ENCODE assay signal across 9 mouse cellular contexts in the genomic region with DNA sequence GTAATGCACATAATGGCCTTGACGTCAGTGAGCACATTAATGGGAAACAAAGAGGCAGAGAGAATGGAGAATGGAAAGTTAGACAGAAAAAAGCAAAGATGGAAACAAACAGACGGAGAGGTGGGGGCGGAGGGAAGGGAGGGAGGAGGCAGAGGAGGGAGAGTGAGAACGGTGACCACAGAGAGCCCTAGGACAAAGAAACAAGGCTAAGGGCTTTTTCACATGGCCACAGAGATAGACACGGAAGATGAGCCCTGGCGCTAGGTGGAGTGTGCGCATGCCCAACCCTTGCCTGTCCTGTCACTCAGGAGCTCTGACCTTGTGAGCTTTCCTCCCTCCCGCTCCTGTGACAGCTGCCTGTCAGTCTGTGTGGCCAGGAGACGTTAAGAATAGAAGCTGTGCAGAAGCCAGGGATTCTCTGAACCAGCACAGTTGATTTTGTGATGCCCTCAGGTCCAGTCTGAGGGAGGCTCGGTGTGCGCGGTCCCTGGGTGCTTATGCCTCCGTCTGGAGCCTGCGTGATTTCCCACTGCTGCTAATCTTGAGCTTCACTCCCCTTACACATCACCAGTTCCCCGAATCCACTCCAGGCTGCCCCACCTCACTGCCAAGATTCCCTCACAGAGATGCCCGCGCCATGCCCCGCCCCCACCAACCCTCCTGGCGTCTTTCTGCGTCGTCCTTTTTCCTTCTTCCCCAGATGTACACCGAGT. TPM values are rescaled to one million over a fixed set of nuclear protein-coding genes. Genes with fewer than 3 reads are reported as not detected.
DNase-seq lines count a peak whose midpoint lies in the region; ATAC-seq lines count a peak whose summit lies in the region.
"Had no signal": no experiment of that assay in that cellular context is flagged by ENCODE, and none has a peak within 500 bp of the region (broad histone marks: within the 10 kb centered on the region; RNA-seq: fewer than 3 reads in every experiment).

No protein-coding gene starts in this region.

- no peak for DNase-seq in frontal cortex, postnatal 10 days (ENCODE audit: low spot score in 2 of 2)
- DNase-seq in adrenal gland, adult 8-10 months = peak; percentile 41
- peak; percentile 17 to 28 for DNase-seq in heart, postnatal 14 days
- no peak for DNase-seq in Muller cell, postnatal 12 days (ENCODE audit: inconsistent ontology term)
- no peak for DNase-seq in urinary bladder, adult 18-20 months (ENCODE audit: low spot score in 2 of 2)

- H3K27ac ChIP-seq in forebrain, embryonic 12.5 days = no peak overlapping the region
- no peak overlapping the region for H3K27ac ChIP-seq in midbrain, embryonic 15.5 days

- no peak overlapping the region for H3K4me2 ChIP-seq in forebrain, embryonic 12.5 days
- peak overlapping the region; percentile 24 for H3K4me2 ChIP-seq in midbrain, embryonic 15.5 days

- H3K9me3 ChIP-seq in forebrain, embryonic 12.5 days = no peaks in the 10 kb centered on the region
- no peaks in the 10 kb centered on the region for H3K9me3 ChIP-seq in midbrain, embryonic 15.5 days
- H3K9me3 ChIP-seq: megakaryocyte, embryonic 14.5 days had no signal

- H3K4me1 ChIP-seq in forebrain, embryonic 12.5 days = peaks cover 40% of the 10 kb centered on the region
- peaks cover 21% of the 10 kb centered on the region; the same call in 1 of the 2 replicates for H3K4me1 ChIP-seq in midbrain, embryonic 15.5 days
- H3K4me1 ChIP-seq: megakaryocyte, embryonic 14.5 days had no signal

- intact Hi-C loops in heart, postnatal 14 days (cut with DNase I) = loop anchor here (5.0 kb wide), 1 partner anchor 334 kb away; no protein-coding TSS in a partner anchor

- ATAC-seq in frontal cortex, adult (ENCODE audit: low TSS enrichment) = peak; percentile 45; the same call in 1 of the 2 replicates
- ATAC-seq in forebrain, embryonic 12.5 days (ENCODE audit: low FRiP score) = peak; percentile 37; the same call in 1 of the 2 replicates
- no peak for ATAC-seq in midbrain, embryonic 15.5 days (replicated peaks)

- 60% methylated on average over 22 of the region's 22 CpGs for WGBS in forebrain, embryonic 12.5 days
- 50% methylated on average over 22 of the region's 22 CpGs for WGBS in midbrain, embryonic 15.5 days

- H3K36me3 ChIP-seq in forebrain, embryonic 12.5 days (replicated peaks) = no peaks in the 10 kb centered on the region
- H3K36me3 ChIP-seq in midbrain, embryonic 15.5 days (replicated peaks) = no peaks in the 10 kb centered on the region

- H3K4me3 ChIP-seq in forebrain, embryonic 12.5 days (replicated peaks) = no peak overlapping the region
- H3K4me3 ChIP-seq in midbrain, embryonic 15.5 days = no peak overlapping the region
- H3K4me3 ChIP-seq: megakaryocyte, embryonic 14.5 days had no signal

- H3K27me3 ChIP-seq in forebrain, embryonic 12.5 days = 0 out of 2 replicates have a peak, but pooled peaks cover 2% of the 10 kb centered on the region
- H3K27me3 ChIP-seq in midbrain, embryonic 15.5 days (replicated peaks) = no peaks in the 10 kb centered on the region

- H3K9ac ChIP-seq in forebrain, embryonic 12.5 days = no peak overlapping the region; the same call in 1 of the 2 replicates
- H3K9ac ChIP-seq in midbrain, embryonic 15.5 days = no peak overlapping the region

RNA-seq across cellular contexts. Expression of a gene that starts 35.3 kb away (rescaled TPM):
- 10 to 100 TPM in 1 of 4 experiments, 1 to 10 TPM in 3; 1.8 to 14.3 (median 4.2) TPM for total RNA-seq in adrenal gland, adult 8-10 months (2022)
- polyA plus RNA-seq in forebrain, embryonic 12.5 days (2016; fragmentation: Nextera tagmentation; extraction: Ambion mirVana) = 1.3 and 1.6 TPM in 2 replicates
- 1 to 10 TPM; 1.3 to 1.8 TPM for total RNA-seq in heart, postnatal 14 days (2021)
- 3.6 and 5.4 TPM in 2 replicates for polyA plus RNA-seq in midbrain, embryonic 15.5 days (2015; fragmentation: Nextera tagmentation; extraction: Ambion mirVana)

Comparison
In these comparisons a context has a peak if more than half of its experiments do, and no peak if none do; other contexts are left out.
1. DNase-seq: peak in adrenal gland, adult 8-10 months (single experiment) and heart, postnatal 14 days (2 of 2); none in frontal cortex, postnatal 10 days (0 of 2), Muller cell, postnatal 12 days (single experiment) and urinary bladder, adult 18-20 months (0 of 2).